Mouse (Mus musculus): ENCODE measurements around the gene Slc25a12. TPM values are rescaled to one million over a fixed set of nuclear protein-coding genes. Genes with fewer than 3 reads are reported as not detected.

Gene Slc25a12
- polyA plus RNA-seq, 1 experiment from 2014 or later, result 29.6 TPM

GRCm38 (mm10) chr2:71256581-71256980 lies 111.0 kb downstream of the Slc25a12 start:
- WGBS, result 85% methylated on average over 7 of the region's 7 CpGs
- H3K36me3 ChIP-seq, result peaks cover 91% of the 10 kb centered on the region

GRCm38 (mm10) chr2:71254836-71255235 lies 112.7 kb downstream of the Slc25a12 start:
- Histone ChIP-seq H3K27me3 (ENCODE audit: low read depth, poor library complexity, severe bottlenecking) (no peaks in the 10 kb centered on the region), H3K36me3 (peaks cover 92% of the 10 kb centered on the region), H3K27ac (no peak overlapping the region), H3K4me1 (no peaks in the 10 kb centered on the region), H3K9me3 (replicated peaks) (no peaks in the 10 kb centered on the region), H3K4me3 (no peak overlapping the region)
- WGBS, result 87% methylated on average over 4 of the region's 4 CpGs
- no peak for DNase-seq (ENCODE audit: low spot score)

More at GRCm38 (mm10) chr2:71256581-71256980, 111.0 kb downstream of the Slc25a12 start:
- Histone ChIP-seq H3K27me3 (ENCODE audit: low read depth, poor library complexity, severe bottlenecking) (no peaks in the 10 kb centered on the region), H3K27ac (no peak overlapping the region), H3K4me1 (no peaks in the 10 kb centered on the region), H3K9me3 (replicated peaks) (no peaks in the 10 kb centered on the region), H3K4me3 (no peak overlapping the region)
- DNase-seq (ENCODE audit: low spot score), result no peak

GRCm38 (mm10) chr2:71250841-71251240 lies 116.7 kb downstream of the Slc25a12 start:
- H3K4me3 ChIP-seq, result no peak overlapping the region
- WGBS, result 78% methylated on average over 5 of the region's 5 CpGs
- H3K36me3 ChIP-seq, result peaks cover 85% of the 10 kb centered on the region
- no peaks in the 10 kb centered on the region for H3K9me3 ChIP-seq (replicated peaks)
- H3K27ac ChIP-seq, result no peak overlapping the region
- no peaks in the 10 kb centered on the region for H3K27me3 ChIP-seq (ENCODE audit: low read depth, poor library complexity, severe bottlenecking)
- H3K4me1 ChIP-seq, result 0 out of 2 replicates have a peak, but pooled peaks cover 4% of the 10 kb centered on the region
- no peak for DNase-seq (ENCODE audit: low spot score)

GRCm38 (mm10) chr2:71248071-71248470 lies 119.5 kb downstream of the Slc25a12 start:
- H3K27me3 ChIP-seq (ENCODE audit: low read depth, poor library complexity, severe bottlenecking), result no peaks in the 10 kb centered on the region
- WGBS, result 56% methylated on average over 3 of the region's 3 CpGs
- H3K9me3 ChIP-seq (replicated peaks), result no peaks in the 10 kb centered on the region
- H3K4me3 ChIP-seq, result no peak overlapping the region
- DNase-seq (ENCODE audit: low spot score), result no peak
- 0 out of 2 replicates have a peak, but pooled peaks cover 4% of the 10 kb centered on the region for H3K4me1 ChIP-seq
- H3K27ac ChIP-seq, result no peak overlapping the region
- peaks cover 79% of the 10 kb centered on the region for H3K36me3 ChIP-seq

- peaks cover 77% of the 10 kb centered on the region for H3K36me3 ChIP-seq
Observed at GRCm38 (mm10) chr2:71246096-71246495, 121.5 kb downstream of the Slc25a12 start.

GRCm38 (mm10) chr2:71245416-71245815 lies 122.1 kb downstream of the Slc25a12 start:
- DNase-seq (ENCODE audit: low spot score), result no peak
- Histone ChIP-seq H3K36me3 (peaks cover 77% of the 10 kb centered on the region), H3K27me3 (ENCODE audit: low read depth, poor library complexity, severe bottlenecking) (no peaks in the 10 kb centered on the region), H3K9me3 (replicated peaks) (no peaks in the 10 kb centered on the region), H3K4me3 (no peak overlapping the region), H3K4me1 (0 out of 2 replicates have a peak, but pooled peaks cover 4% of the 10 kb centered on the region), H3K27ac (no peak overlapping the region)
- 91% methylated on average over 3 of the region's 3 CpGs for WGBS

More at GRCm38 (mm10) chr2:71246096-71246495, 121.5 kb downstream of the Slc25a12 start:
- Histone ChIP-seq H3K9me3 (replicated peaks) (no peaks in the 10 kb centered on the region), H3K4me3 (no peak overlapping the region), H3K27me3 (ENCODE audit: low read depth, poor library complexity, severe bottlenecking) (no peaks in the 10 kb centered on the region), H3K27ac (no peak overlapping the region), H3K4me1 (0 out of 2 replicates have a peak, but pooled peaks cover 4% of the 10 kb centered on the region)
- WGBS, result 95% methylated on average over 5 of the region's 5 CpGs
- no peak for DNase-seq (ENCODE audit: low spot score)

GRCm38 (mm10) chr2:71244807-71245206 lies 122.7 kb downstream of the Slc25a12 start:
- no peaks in the 10 kb centered on the region for H3K27me3 ChIP-seq (ENCODE audit: low read depth, poor library complexity, severe bottlenecking)
- no peak overlapping the region for H3K27ac ChIP-seq
- no peak for DNase-seq (ENCODE audit: low spot score)
- 94% methylated on average over 7 of the region's 7 CpGs for WGBS
- no peaks in the 10 kb centered on the region for H3K9me3 ChIP-seq (replicated peaks)
- H3K4me1 ChIP-seq, result 0 out of 2 replicates have a peak, but pooled peaks cover 4% of the 10 kb centered on the region
- peaks cover 77% of the 10 kb centered on the region for H3K36me3 ChIP-seq
- H3K4me3 ChIP-seq, result no peak overlapping the region

GRCm38 (mm10) chr2:71243058-71243672 lies 124.4 kb downstream of the Slc25a12 start:
- Histone ChIP-seq H3K4me3 (no peak overlapping the region), H3K27me3 (ENCODE audit: low read depth, poor library complexity, severe bottlenecking) (no peaks in the 10 kb centered on the region), H3K27ac (no peak overlapping the region), H3K9me3 (replicated peaks) (no peaks in the 10 kb centered on the region), H3K36me3 (peaks cover 78% of the 10 kb centered on the region), H3K4me1 (0 out of 2 replicates have a peak, but pooled peaks cover 4% of the 10 kb centered on the region)
- no peak for DNase-seq (ENCODE audit: low spot score)
- 85% methylated on average over 9 of the region's 9 CpGs for WGBS

GRCm38 (mm10) chr2:71242180-71242579 lies 125.4 kb downstream of the Slc25a12 start:
- WGBS, result 91% methylated on average over 3 of the region's 3 CpGs
- Histone ChIP-seq H3K27me3 (ENCODE audit: low read depth, poor library complexity, severe bottlenecking) (no peaks in the 10 kb centered on the region), H3K4me3 (no peak overlapping the region), H3K27ac (no peak overlapping the region), H3K36me3 (peaks cover 80% of the 10 kb centered on the region), H3K4me1 (no peaks in the 10 kb centered on the region), H3K9me3 (replicated peaks) (no peaks in the 10 kb centered on the region)
- DNase-seq (ENCODE audit: low spot score), result no peak

- peaks cover 81% of the 10 kb centered on the region for H3K36me3 ChIP-seq
- WGBS, result 98% methylated on average over 2 of the region's 2 CpGs
- no peak overlapping the region for H3K4me3 ChIP-seq
- no peaks in the 10 kb centered on the region for H3K27me3 ChIP-seq (ENCODE audit: low read depth, poor library complexity, severe bottlenecking)
- no peak overlapping the region for H3K27ac ChIP-seq
- H3K9me3 ChIP-seq (replicated peaks), result no peaks in the 10 kb centered on the region
- no peak for DNase-seq (ENCODE audit: low spot score)
- no peaks in the 10 kb centered on the region for H3K4me1 ChIP-seq
Observed at GRCm38 (mm10) chr2:71241505-71241904, 126.0 kb downstream of the Slc25a12 start.

GRCm38 (mm10) chr2:71236009-71236408 lies 131.5 kb downstream of the Slc25a12 start:
- no peaks in the 10 kb centered on the region for H3K4me1 ChIP-seq
- DNase-seq (ENCODE audit: low spot score), result no peak
- no peak overlapping the region for H3K4me3 ChIP-seq
- peaks cover 77% of the 10 kb centered on the region for H3K36me3 ChIP-seq
- H3K27ac ChIP-seq, result no peak overlapping the region
- H3K9me3 ChIP-seq (replicated peaks), result no peaks in the 10 kb centered on the region
- H3K27me3 ChIP-seq (ENCODE audit: low read depth, poor library complexity, severe bottlenecking), result no peaks in the 10 kb centered on the region
- WGBS, result 97% methylated on average over 6 of the region's 6 CpGs

GRCm38 (mm10) chr2:71235420-71235819 lies 132.1 kb downstream of the Slc25a12 start:
- no peaks in the 10 kb centered on the region for H3K9me3 ChIP-seq (replicated peaks)
- no peak overlapping the region for H3K27ac ChIP-seq
- no peak overlapping the region for H3K4me3 ChIP-seq
- H3K4me1 ChIP-seq, result no peaks in the 10 kb centered on the region
- DNase-seq (ENCODE audit: low spot score), result no peak
- WGBS, result 94% methylated on average over 4 of the region's 4 CpGs
- no peaks in the 10 kb centered on the region for H3K27me3 ChIP-seq (ENCODE audit: low read depth, poor library complexity, severe bottlenecking)
- H3K36me3 ChIP-seq, result peaks cover 71% of the 10 kb centered on the region

- Histone ChIP-seq H3K4me1 (no peaks in the 10 kb centered on the region), H3K9me3 (replicated peaks) (no peaks in the 10 kb centered on the region), H3K36me3 (peaks cover 72% of the 10 kb centered on the region), H3K4me3 (no peak overlapping the region), H3K27me3 (ENCODE audit: low read depth, poor library complexity, severe bottlenecking) (no peaks in the 10 kb centered on the region), H3K27ac (no peak overlapping the region)
- WGBS, result 91% methylated on average over 2 of the region's 2 CpGs
- DNase-seq (ENCODE audit: low spot score), result no peak
Observed at GRCm38 (mm10) chr2:71232976-71233375, 134.6 kb downstream of the Slc25a12 start.
